Mouse (Mus musculus): ENCODE results near the gene Acvrl1. TPM values are rescaled to one million over a fixed set of nuclear protein-coding genes. Genes with fewer than 3 reads are reported as not detected.

Acvrl1 gene
- 10 to 100 TPM; 26.5 to 27.9 TPM for total RNA-seq (2021)
- long read RNA-seq, experiment 1, partial matches to known transcripts = 12 of 19 reads
- long read RNA-seq, experiment 1, other reads (novel, unspliced or antisense) = 5 of 19 reads
- long read RNA-seq, experiment 2, partial matches to known transcripts = 6 of 9 reads
- long read RNA-seq, experiment 2, other reads (novel, unspliced or antisense) = 2 of 9 reads

DNA sequence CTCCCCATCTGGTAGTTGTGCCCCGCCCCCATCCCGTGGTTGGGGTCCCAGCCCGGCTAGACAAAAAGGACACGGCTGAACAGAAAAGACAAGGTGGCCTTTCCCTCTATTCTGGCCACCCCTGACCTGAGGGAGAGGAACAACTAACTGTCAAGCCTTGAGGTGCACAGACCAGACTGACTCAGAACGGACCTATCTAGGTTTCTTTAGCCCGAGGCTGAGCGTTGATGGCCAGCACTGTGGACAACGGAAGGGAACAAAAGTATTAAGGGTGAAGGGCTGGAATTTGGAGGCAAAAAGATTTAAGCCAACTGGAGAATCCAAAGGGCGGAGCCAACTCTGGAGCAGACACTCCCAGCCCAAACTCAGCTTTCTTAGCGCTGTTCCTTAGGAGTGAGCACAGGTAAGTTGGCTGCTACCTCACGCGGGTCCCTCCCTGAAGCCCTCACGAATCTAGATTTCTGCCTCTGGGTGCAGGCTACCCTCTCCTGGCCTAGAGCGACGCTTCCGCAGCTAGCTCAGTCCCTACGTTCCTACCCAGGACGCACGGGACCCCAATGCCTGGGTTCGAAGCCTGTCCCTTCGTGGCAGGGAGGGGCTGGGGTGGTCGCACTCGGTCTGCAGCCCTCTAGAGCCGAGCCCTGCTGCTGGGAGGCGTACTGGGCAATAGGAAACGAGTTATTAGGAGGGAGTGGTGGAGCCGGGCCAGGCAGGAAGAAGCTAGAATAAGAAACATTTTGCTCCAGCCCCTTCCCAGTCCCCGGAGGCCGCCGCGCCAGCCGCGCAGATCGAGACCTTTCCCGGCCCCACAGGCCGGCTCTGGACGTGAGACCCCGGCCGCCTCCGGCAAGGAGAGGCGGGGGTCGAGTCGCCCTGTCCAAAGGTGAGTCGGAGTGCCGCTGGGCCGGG lies at the start of gene Acvrl1:
Gene Acvrl1 (plus strand): TSS at position 342 of the 909 bp plus-strand sequence.
- DNase-seq = peak; percentile 86 to 88

- DNase-seq = peak; percentile 91 to 95
Observed at GRCm38 (mm10) chr15:101078731-101079156, 49.6 kb upstream of the Acvrl1 start.

GRCm38 (mm10) chr15:101080031-101080520 lies 48.2 kb upstream of the Acvrl1 start:
- no peak for DNase-seq

DNA sequence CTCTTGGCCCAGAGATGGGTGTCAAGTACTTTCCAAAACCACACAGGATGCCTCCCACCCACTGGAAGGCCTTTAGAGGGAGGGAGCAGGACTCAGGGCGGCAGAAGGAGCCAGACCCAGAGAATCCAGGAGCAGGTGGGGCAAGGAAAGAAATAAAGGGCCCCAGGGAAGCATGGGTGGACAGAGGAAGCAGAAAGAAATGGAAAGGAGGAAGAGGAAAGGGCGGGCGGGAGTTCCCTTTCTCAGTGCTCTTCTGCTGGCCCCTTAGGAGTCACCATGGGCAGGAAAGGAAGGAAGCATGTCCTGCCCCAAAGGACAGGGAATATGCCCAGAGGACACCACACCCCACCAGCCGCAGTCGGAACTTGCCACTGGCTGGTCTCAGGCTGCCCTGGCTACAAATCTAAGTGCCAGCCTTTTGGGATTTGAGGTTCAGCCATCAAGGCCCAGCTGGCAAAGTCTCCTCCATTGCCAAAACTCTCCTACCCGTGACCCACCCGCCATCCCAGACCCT lies 47.2 kb upstream of the Acvrl1 start:
- peak in 1 of 2 experiments; percentile 58 for DNase-seq

- peak in 1 of 2 experiments; percentile 44 for DNase-seq
Observed at GRCm38 (mm10) chr15:101082236-101082635, 46.1 kb upstream of the Acvrl1 start.

GRCm38 (mm10) chr15:101084499-101084898 lies 43.8 kb upstream of the Acvrl1 start:
- no peak for DNase-seq

DNA sequence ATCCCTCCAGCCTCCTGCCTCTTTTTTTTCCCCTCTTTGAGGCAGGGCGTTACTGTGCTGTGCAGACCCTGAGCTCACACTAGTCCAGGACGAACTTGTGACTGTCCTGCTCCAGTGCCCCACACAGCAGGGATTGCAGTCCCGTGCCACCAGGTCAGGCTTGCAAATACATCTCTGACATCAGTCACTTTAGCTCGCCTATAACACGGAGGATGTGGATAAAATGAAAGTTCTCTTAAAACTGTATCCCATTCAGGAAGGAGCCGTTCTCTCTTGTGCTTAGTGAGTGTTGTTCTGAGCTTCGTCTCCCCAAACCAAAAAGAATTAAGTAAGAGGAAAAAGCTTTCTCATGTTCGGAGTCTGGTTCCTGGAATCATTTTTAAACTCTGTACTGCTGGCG lies 41.9 kb upstream of the Acvrl1 start:
- DNase-seq = no peak

- DNase-seq = no peak
Observed at GRCm38 (mm10) chr15:101086956-101087355, 41.4 kb upstream of the Acvrl1 start.

- no peak for DNase-seq
Observed at GRCm38 (mm10) chr15:101088291-101088690, 40.0 kb upstream of the Acvrl1 start.

DNA sequence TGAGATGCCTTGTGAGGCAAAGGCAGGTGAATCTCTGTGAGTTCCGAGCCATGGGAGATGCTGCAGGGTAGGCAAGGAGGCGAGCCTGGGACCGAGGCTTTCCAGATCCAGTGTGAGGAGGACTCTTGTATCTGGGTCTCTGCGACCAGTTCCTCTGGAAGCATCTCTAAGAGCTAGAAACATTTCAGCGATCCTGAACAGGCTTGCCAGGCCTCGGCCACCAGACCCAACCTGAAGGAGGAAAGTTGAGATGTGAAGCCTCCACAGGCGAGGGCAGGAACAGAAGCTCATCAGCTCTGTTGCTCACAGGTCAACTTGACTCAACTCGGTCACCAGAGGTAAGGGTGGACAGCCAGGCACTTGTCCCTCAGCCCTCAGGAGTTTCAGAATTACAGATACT lies 36.8 kb upstream of the Acvrl1 start:
- DNase-seq = no peak

DNA sequence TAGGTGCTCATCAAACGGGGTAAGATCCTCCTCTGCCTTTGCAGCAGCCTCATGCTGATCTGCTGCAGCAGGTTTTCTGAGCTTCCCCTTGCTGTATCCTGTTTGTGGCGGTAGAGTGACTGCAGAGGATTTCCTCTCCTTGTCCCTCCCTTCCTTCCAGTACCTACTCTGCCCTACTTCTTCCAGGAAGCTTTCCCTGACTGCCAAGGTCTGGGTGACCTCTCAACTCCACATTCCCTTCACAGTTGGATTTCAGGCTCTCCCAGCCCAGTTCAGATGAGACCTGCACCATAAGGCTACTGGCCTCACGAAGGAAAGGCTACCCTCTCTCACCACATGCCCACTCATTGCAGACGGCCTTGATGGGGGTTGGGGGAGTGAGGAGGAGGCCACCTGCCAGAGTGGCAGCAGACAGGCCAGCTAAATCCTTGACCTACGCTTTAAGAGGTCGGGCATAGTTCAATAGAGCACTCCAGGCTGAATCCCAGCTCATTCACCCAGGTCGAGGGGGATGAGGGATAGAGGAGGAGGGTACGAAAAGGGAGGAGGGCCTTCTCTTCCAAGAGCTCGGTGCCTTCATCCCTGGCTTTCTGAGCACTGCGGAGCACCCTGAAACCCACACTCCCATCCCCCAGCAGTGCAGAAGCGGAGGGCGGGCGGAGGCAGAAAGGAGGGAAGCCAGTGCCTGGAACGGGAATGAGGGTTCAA lies 36.0 kb upstream of the Acvrl1 start:
- no peak for DNase-seq

GRCm38 (mm10) chr15:101092829-101093648 lies 35.3 kb upstream of the Acvrl1 start:
- DNase-seq = peak in 1 of 2 experiments; percentile 65

- DNase-seq = no peak
Observed at GRCm38 (mm10) chr15:101093988-101094387, 34.3 kb upstream of the Acvrl1 start.

DNA sequence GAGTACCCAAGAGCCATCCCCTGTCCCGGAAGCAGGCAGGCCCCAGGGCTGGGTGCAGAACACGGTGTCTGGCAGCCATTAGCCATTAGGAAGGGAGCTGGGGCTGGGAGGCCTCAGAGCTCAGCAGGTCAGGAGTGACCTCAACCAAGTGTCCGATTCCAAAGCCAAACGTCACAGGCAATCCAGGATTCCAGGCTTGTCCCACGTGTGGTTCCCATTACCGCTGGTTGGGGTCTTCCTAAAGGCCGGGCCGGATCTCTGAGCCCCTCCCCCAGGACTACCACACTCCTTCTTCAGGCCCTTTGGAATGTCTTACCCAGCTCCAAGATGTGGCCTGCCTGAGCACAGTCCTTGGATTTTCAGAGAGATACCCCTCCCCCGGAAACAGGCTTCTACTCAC lies 33.3 kb upstream of the Acvrl1 start:
- DNase-seq = no peak

GRCm38 (mm10) chr15:101095392-101095791 lies 32.9 kb upstream of the Acvrl1 start:
- no peak for DNase-seq

DNA sequence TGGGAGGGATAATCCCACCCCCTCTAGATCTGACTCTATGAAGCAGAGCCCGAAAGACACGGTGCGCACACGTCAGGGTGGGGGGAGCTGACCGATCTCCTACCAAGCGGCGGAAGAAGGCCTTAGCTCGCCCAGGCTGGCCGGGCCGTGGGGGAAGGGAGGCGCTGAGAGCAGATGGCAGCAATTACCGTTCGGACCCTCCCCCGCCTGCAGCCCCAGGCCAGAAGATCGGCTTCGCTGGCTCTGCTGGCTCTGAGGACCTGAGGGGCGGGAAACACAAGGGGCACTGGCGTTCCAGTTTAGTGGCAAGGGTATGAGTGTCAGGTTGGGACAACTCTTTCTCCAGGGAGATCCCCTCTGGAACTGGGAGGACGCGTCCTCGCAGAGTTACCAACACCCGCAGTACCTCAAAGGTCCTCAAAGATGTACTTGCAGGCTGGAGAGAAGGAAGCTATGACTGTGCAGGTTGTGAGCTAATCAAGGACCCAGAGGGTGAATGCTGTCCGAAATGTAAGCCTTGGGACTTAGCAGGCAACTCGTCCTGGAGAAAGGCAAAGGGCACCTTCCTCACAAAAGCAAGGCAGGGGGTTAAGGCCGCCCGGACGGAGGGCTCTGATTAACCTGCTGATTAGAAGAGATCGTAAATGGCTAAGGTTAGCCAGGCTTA lies 30.2 kb upstream of the Acvrl1 start:
- no peak for DNase-seq

DNA sequence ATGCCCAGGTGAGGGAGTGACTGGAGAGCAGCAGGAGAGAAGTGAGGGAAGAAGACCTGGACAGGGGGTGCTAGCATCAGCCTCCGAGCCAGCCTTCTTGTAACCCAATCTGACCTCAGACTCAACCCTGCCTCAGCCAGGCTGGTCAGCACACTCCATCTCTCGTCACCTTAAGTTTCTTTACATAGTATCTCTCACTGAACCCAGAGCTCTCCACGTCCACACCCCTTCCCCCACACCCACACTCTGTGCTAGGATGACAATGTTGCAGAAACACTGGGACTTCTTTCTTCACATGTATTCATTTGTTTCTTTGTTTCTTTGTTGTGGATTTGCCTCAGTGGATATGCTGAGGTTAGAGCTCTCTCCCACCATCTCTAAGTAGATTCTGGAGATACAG lies 27.3 kb upstream of the Acvrl1 start:
- DNase-seq = no peak

DNA sequence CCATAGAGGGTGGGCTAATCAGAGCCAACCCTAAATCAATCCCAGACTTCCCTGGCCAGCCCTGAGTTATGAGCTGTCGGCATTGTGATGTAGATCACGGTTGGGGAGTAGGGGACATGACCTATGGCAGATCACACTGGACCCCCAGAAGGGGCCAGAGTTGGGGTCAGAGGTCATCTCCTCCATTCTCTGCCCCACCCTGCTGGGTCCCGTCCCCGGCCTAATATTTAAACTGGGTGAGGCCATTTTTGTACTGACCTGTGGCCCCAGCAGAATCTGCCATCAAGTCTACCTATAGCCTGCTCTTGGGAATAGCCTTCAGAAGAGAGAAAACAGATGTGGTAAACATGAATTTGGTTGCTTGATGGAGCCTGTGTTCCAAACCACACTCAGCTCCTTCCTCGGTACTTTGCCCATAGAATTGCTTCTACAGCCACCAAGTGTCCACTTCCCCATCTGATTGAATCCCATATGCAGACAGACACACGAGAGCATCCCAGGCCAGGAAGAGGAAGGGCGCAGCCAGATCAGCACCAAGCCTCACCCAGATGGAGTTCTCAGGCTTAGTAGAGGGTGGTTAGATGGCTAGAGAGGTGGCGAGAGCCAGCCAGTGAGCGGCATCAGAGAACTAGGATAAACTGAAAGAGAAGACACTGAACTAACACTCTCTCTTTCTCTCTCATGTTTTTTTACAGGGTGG lies 24.6 kb upstream of the Acvrl1 start:
- no peak for DNase-seq

GRCm38 (mm10) chr15:101105496-101105994 lies 22.8 kb upstream of the Acvrl1 start:
- peak; percentile 84 to 92 for DNase-seq

GRCm38 (mm10) chr15:101106011-101106410 lies 22.3 kb upstream of the Acvrl1 start:
- no peak for DNase-seq
